In the genomic region with DNA sequence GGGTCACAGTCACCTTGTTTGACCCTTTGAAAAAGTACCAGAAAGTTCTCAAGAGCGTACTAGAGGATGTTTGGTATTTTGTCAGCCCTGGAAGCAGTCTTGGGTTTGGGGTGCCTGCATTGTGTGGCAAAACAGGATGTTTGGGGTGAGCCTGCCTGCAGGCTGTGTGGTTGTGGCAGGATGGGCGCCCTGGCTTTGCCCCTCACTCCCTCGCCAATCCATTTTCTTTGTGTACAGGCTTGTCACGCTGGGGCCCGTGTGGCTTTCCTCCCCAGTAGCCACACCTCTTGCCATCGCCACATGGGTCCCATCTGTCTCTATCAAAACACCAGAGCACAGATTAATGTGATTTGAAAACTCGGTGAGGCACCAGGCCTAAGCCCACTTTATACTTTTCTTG, we compare ENCODE assay signal across 10 mouse cellular contexts. TPM values are rescaled to one million over a fixed set of nuclear protein-coding genes. Genes with fewer than 3 reads are reported as not detected.
DNase-seq lines count a peak whose midpoint lies in the region; ATAC-seq and TF ChIP-seq lines count a peak whose summit lies in the region.
"Had no signal": no experiment of that assay in that cellular context is flagged by ENCODE, and none has a peak within 500 bp of the region (broad histone marks: within the 10 kb centered on the region; RNA-seq: fewer than 3 reads in every experiment).

No protein-coding gene starts in this region.

- TF ChIP-seq EP300 in liver, postnatal 0 days (IDR thresholded peaks at IDR 0.05; ENCODE audit: low read depth), result no peak

- no peak for DNase-seq in embryonic facial prominence, embryonic 10.5 days (ENCODE audit: low spot score)
- DNase-seq in limb, embryonic 10.5 days (ENCODE audit: low spot score), result no peak
- peak; percentile 78 for DNase-seq in thymus, postnatal 25 days
- DNase-seq in liver, postnatal 0 days, result no peak
- DNase-seq in gastrocnemius, postnatal 10 days, result no peak
- DNase-seq: gastrocnemius, adult 2 months had no signal

- no peak overlapping the region for H3K9ac ChIP-seq in midbrain, embryonic 12.5 days (replicated peaks)
- H3K9ac ChIP-seq in midbrain, embryonic 16.5 days (ENCODE audit: low read depth, low read length), result no peak overlapping the region
- H3K9ac ChIP-seq in liver, postnatal 0 days (replicated peaks), result no peak overlapping the region

- no peaks in the 10 kb centered on the region for H3K36me3 ChIP-seq in midbrain, embryonic 12.5 days
- H3K36me3 ChIP-seq in midbrain, embryonic 16.5 days (ENCODE audit: control insufficient read depth, insufficient read depth, low read length), result no peaks in the 10 kb centered on the region
- 0 out of 2 replicates have a peak, but pooled peaks cover 3% of the 10 kb centered on the region for H3K36me3 ChIP-seq in embryonic facial prominence, embryonic 10.5 days (replicated peaks)
- peaks cover 14% of the 10 kb centered on the region for H3K36me3 ChIP-seq in limb, embryonic 10.5 days
- no peaks in the 10 kb centered on the region for H3K36me3 ChIP-seq in liver, postnatal 0 days (replicated peaks; ENCODE audit: insufficient read depth, low read length)

- WGBS in midbrain, embryonic 12.5 days, result 68% methylated on average over 7 of the region's 7 CpGs
- WGBS in midbrain, embryonic 16.5 days, result 56% methylated on average over 7 of the region's 7 CpGs
- WGBS in embryonic facial prominence, embryonic 10.5 days, result 40% methylated on average over 7 of the region's 7 CpGs
- 40% methylated on average over 7 of the region's 7 CpGs for WGBS in limb, embryonic 10.5 days
- WGBS in liver, postnatal 0 days (ENCODE audit: insufficient replicate concordance), result 46% methylated on average over 7 of the region's 7 CpGs

- H3K4me1 ChIP-seq in midbrain, embryonic 12.5 days, result peaks cover 56% of the 10 kb centered on the region
- H3K4me1 ChIP-seq in midbrain, embryonic 16.5 days (ENCODE audit: control insufficient read depth, insufficient read depth, low read length), result peaks cover 22% of the 10 kb centered on the region
- H3K4me1 ChIP-seq in embryonic facial prominence, embryonic 10.5 days, result peaks cover 75% of the 10 kb centered on the region
- peaks cover 68% of the 10 kb centered on the region for H3K4me1 ChIP-seq in limb, embryonic 10.5 days
- H3K4me1 ChIP-seq in liver, postnatal 0 days (ENCODE audit: insufficient read depth), result no peaks in the 10 kb centered on the region

- H3K4me2 ChIP-seq in midbrain, embryonic 12.5 days (replicated peaks), result no peak overlapping the region
- no peak overlapping the region for H3K4me2 ChIP-seq in midbrain, embryonic 16.5 days (ENCODE audit: low read length)
- H3K4me2 ChIP-seq in liver, postnatal 0 days (ENCODE audit: low read depth, low read length), result no peak overlapping the region

- 0 out of 2 replicates have a peak overlapping the region, but pooled peaks have one; percentile 49 for H3K27ac ChIP-seq in midbrain, embryonic 12.5 days (replicated peaks)
- no peak overlapping the region for H3K27ac ChIP-seq in midbrain, embryonic 16.5 days (ENCODE audit: low read length)
- peak overlapping the region; percentile 63; the same call in 1 of the 2 replicates for H3K27ac ChIP-seq in embryonic facial prominence, embryonic 10.5 days (replicated peaks)
- H3K27ac ChIP-seq in limb, embryonic 10.5 days, result peak overlapping the region; percentile 72
- H3K27ac ChIP-seq in liver, postnatal 0 days (ENCODE audit: low read depth), result no peak overlapping the region
- H3K27ac ChIP-seq: gastrocnemius, adult 2 months; kidney, postnatal 0 days had no signal

- no peak for ATAC-seq in midbrain, embryonic 12.5 days (ENCODE audit: low FRiP score, low read depth)
- ATAC-seq in midbrain, embryonic 16.5 days, result no peak
- no peak for ATAC-seq in liver, postnatal 0 days

- H3K9me3 ChIP-seq in midbrain, embryonic 12.5 days, result no peaks in the 10 kb centered on the region
- H3K9me3 ChIP-seq in midbrain, embryonic 16.5 days (replicated peaks; ENCODE audit: control insufficient read depth, low read length, poor library complexity, severe bottlenecking), result no peaks in the 10 kb centered on the region
- no peaks in the 10 kb centered on the region for H3K9me3 ChIP-seq in embryonic facial prominence, embryonic 10.5 days
- H3K9me3 ChIP-seq in limb, embryonic 10.5 days (replicated peaks), result no peaks in the 10 kb centered on the region
- H3K9me3 ChIP-seq in liver, postnatal 0 days (ENCODE audit: low read length), result no peaks in the 10 kb centered on the region
- H3K9me3 ChIP-seq: megakaryocyte, embryonic 14.5 days had no signal

- H3K4me3 ChIP-seq in midbrain, embryonic 12.5 days, result no peak overlapping the region
- no peak overlapping the region for H3K4me3 ChIP-seq in midbrain, embryonic 16.5 days (ENCODE audit: low read depth, low read length)
- no peak overlapping the region for H3K4me3 ChIP-seq in embryonic facial prominence, embryonic 10.5 days
- no peak overlapping the region for H3K4me3 ChIP-seq in limb, embryonic 10.5 days
- H3K4me3 ChIP-seq in liver, postnatal 0 days (ENCODE audit: low read depth, low read length), result no peak overlapping the region
- H3K4me3 ChIP-seq: gastrocnemius, adult 2 months; megakaryocyte, embryonic 14.5 days had no signal

- TF ChIP-seq CTCF in liver, postnatal 0 days (IDR thresholded peaks at IDR 0.05; ENCODE audit: low read depth), result no peak

- H3K27me3 ChIP-seq in midbrain, embryonic 12.5 days, result no peaks in the 10 kb centered on the region
- no peaks in the 10 kb centered on the region for H3K27me3 ChIP-seq in midbrain, embryonic 16.5 days (ENCODE audit: control insufficient read depth, insufficient read depth, low read depth, low read length)
- no peaks in the 10 kb centered on the region for H3K27me3 ChIP-seq in embryonic facial prominence, embryonic 10.5 days (replicated peaks; ENCODE audit: low read depth, poor library complexity, severe bottlenecking)
- H3K27me3 ChIP-seq in limb, embryonic 10.5 days (ENCODE audit: low read depth, poor library complexity, severe bottlenecking), result no peaks in the 10 kb centered on the region
- no peaks in the 10 kb centered on the region for H3K27me3 ChIP-seq in liver, postnatal 0 days (ENCODE audit: insufficient read depth, low read length)

RNA-seq across cellular contexts. Expression of a gene that starts 47.2 kb away (rescaled TPM):
- polyA plus RNA-seq in midbrain, embryonic 12.5 days (2016; fragmentation: Nextera tagmentation; extraction: Ambion mirVana), result 97.0 and 103 TPM in 2 replicates
- 67.6 and 81.3 TPM in 2 replicates for polyA plus RNA-seq in midbrain, embryonic 16.5 days (2015; fragmentation: Nextera tagmentation; extraction: Ambion mirVana)
- polyA plus RNA-seq in embryonic facial prominence, embryonic 10.5 days (2016; fragmentation: Nextera tagmentation; extraction: Ambion mirVana), result 51.2 and 61.3 TPM in 2 replicates
- polyA plus RNA-seq in limb, embryonic 10.5 days (2016; fragmentation: Nextera tagmentation; extraction: Ambion mirVana), result 60.1 and 76.1 TPM in 2 replicates
- 2.0 and 2.2 TPM in 2 replicates for polyA plus RNA-seq in liver, postnatal 0 days (2015; fragmentation: Nextera tagmentation; extraction: Ambion mirVana)
- 1 to 10 TPM in 1 of 2 experiments, under 1 TPM in 1; 0.28 to 1.1 TPM for total RNA-seq in gastrocnemius, postnatal 10 days (2021)

Comparison
In these comparisons a context has a peak if more than half of its experiments do, and no peak if none do; other contexts are left out.
1. H3K27ac ChIP-seq: peak in midbrain, embryonic 12.5 days (single experiment), embryonic facial prominence, embryonic 10.5 days (single experiment) and limb, embryonic 10.5 days (single experiment); none in midbrain, embryonic 16.5 days (single experiment) and liver, postnatal 0 days (single experiment).
2. RNA of a gene that starts 47.2 kb away (polyA plus RNA-seq): 97.0 to 103 TPM in midbrain, embryonic 12.5 days, 67.6 to 81.3 TPM in midbrain, embryonic 16.5 days, 51.2 to 61.3 TPM in embryonic facial prominence, embryonic 10.5 days and 60.1 to 76.1 TPM in limb, embryonic 10.5 days; 2.0 to 2.2 TPM in liver, postnatal 0 days; every median in the first group is over 10 times any median in the second.